Mouse (Mus musculus) layer of hippocampus, postnatal 36 days (tissue): ENCODE data around the gene Col17a1. TPM values are rescaled to one million over a fixed set of nuclear protein-coding genes. Genes with fewer than 3 reads are reported as not detected.
A peak's percentile ranks its signal among the peaks of the same experiment; 100 is the strongest.

Experiments
- DNase-seq, 2 experiments: peaks; one replicate each; pipeline ENCODE4 v3.0.0; 2022
- total RNA-seq, 2 experiments: library from RNA; stranded (reverse); gene quantifications; 2 replicates each; pipeline ENCODE4 v1.2.3; 2021

Gene Col17a1
- under 1 TPM in 1 of 2 experiments, not detected in 1; 0.17 TPM for total RNA-seq

DNA sequence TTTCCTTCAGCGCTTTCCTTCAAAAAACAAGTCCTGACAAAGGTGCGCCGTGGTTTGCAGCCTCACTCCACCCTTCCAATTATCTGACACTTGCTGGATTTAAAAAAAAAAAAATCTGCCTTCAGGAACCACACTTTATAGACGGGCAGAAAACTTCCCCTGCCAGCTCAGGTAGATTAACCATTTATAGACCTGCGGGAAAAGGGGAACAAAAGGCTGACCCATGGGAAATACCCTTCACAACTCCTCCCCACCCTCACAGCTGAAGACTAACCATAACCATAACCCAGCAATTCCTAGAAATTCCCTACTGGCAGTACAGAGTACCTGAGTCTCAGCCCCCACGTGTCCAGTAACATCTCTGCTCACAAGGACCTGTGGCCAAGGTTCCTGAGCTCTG lies at the start of gene Col17a1:
Gene Col17a1 (minus strand): TSS at position 101 of the 400 bp plus-strand sequence.
- no peak for DNase-seq

DNA sequence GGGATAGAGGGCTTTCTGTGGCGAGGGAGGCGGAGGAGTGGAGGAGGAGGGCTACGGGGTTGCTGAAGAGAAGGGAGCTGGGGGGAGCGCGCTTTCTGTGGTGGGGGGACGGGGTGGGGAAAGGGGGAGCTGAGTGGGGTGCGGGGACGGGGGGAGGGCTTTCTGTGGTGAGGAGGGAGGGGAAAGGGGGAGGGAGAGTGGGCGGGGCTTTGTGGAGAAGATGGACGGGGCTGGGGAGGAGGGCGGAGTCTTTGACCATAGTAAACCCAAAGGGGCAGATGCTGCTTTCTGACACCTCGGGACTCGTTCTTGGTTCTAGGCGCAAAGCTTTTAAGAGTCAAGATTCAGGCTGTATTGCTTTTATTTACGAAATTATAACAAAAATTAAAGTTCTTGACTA lies 40.0 kb upstream of the Col17a1 start:
- DNase-seq: peak; percentile 26 to 45

DNA sequence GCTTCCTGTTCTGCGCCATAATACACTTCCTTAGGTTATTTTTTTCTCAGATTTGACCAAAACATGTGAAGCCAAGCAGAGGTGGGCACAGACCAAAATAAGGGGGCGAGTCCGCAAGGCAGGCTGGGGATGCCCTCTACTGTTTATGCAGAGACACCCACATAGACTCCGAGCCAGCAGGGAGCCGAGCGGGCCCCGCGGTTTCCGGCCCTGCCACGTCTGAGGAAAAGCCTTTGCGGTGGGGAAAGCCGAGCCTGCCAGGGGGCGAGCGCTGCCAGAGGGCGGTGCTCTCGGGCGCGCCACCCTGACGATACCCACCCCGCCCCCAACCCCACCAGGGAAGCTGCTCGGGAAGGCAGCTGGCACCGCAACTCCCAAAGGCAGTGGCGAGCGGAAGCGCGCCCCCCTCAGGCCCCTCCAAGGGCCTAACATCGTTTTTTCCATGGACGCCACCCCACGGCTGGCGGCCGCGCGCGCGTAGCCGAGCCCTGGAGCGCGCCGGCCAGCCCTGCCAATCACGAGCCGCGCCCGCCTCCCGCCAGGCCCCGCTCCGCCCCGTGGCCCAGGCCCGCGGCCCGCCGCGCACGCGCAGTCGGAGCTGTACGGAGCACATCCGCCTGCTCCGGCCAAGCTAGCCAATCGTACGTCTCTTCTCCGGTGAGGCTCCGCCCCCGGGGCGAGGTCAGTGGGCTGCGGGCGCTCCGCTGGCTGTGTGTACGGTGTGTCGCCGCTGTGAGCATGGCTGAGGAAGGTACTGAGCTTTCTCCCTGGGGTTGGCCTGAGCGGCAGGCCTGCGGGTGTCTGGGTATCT lies 39.4 kb upstream of the Col17a1 start, which contains the start of gene Sfr1:
Gene Sfr1 (plus strand): TSS at position 612 of the 811 bp plus-strand sequence.
- peak; percentile 99 for DNase-seq

DNA sequence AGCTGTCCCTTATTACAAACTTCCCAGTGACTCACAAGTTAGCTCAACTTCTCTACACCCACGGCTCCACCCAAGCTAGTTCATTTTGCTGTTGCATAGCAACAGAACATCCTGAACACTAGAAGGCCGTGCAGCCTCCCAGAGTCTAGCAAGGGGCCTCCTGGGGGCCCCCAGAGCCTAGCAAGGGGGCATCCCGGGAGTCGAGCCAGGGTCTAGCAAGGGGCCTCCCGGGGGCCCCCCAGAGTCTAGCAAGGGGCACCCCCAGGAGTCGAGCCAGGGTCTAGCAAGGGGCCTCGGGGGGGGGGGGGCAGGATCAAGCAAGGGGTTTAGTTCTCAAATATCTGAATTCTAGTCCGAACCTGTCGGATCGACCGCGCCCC lies 38.8 kb upstream of the Col17a1 start:
- DNase-seq: peak; percentile 57 to 58

DNA sequence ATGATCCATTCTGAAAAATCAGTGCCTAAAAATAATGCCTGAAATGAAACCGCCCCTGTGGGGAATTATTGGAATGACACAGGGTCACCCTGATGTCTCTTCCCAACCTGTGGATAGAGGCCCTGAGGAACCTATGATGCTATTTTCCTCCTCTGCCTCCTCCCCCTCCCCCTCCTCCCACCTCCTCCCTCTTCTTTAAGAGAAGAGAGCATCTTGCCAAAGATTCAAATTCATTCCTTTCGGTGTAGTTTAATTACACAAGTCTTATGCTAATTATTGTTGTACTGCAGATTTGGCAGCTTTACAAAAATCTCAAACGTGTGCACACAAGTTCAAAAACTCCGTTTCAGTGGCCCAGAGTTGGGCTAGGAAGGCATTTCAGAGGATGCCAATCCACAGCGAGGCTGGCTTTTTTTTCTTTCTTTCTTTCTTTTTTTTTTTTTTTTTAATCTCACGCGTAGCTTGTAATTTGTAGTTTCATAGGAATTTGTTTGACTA lies 33.8 kb upstream of the Col17a1 start:
- no peak for DNase-seq

DNA sequence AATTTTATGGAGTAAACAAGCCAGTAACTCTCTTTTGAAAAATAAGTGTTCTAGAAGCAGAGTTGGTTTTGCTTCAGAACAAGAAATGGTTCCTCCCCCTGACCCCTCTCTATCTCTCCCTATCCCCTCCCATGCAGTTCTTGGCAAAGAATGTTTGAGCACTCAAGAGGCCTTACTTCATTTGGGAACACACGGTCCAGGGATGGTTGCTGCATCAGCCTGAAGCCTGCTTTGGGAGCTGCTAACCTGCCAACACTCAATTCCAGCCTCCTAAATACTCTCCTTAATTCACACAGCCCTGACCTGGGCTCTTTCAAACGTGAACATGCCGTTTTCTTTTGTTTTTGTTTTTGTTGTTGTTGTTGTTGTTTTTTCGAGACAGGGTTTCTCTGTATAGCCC lies 33.0 kb upstream of the Col17a1 start:
- no peak for DNase-seq

DNA sequence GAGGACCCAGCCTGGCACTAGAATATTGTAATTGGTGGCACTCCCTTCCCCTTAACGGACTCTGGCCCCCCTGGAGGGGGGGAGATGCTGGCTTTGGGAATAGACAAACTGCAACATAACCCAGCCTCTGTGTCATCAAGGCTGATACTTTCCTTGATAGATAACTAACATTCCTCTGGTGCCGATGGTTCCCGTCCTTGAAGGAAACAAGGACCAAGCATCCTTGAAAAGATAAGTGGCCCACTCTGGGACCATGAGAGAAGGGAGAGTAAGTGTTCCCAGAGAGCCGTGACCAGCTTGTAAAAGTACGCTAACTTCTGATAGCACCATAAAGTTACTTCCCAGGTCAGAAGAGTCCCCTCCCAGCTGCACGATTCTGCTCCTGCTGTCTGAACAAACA lies 30.6 kb upstream of the Col17a1 start:
- no peak for DNase-seq

DNA sequence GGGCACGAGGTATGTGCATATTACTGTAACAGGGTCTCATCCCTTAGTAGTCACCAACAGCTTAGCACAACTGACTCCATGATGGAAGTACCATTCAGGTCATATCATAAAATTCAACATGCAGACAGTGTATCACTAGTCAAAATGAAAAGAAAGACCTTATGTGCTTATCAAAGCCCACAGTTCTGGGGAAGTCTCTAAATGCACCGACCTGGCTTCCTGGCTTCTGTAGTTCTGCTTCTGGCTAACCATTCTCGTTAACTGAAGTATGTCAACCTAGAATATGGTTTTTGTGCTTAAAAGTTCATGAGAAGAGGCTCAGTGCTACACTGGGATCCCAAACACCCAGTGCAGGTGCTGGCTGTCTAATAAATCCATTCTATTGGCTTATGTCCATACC lies 27.3 kb upstream of the Col17a1 start:
- DNase-seq: no peak

DNA sequence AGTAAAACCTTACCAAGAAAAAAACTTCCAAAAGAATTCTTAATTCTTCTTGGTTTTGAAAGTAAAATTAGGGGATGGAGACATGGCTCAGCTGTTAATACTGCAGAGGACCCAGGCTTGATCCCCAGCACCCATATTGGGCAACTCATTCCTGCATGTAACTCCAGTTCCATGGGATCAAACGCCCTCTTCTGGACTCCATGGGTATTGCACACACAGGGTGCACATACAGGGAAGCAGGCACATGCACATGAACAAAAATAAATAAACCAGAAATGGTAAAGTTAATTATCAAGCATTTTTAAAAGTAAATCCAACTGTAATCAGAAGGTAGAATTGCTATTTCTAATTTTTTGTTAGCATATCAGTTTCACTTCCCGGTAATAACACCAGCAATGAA lies 24.2 kb upstream of the Col17a1 start:
- no peak for DNase-seq

DNA sequence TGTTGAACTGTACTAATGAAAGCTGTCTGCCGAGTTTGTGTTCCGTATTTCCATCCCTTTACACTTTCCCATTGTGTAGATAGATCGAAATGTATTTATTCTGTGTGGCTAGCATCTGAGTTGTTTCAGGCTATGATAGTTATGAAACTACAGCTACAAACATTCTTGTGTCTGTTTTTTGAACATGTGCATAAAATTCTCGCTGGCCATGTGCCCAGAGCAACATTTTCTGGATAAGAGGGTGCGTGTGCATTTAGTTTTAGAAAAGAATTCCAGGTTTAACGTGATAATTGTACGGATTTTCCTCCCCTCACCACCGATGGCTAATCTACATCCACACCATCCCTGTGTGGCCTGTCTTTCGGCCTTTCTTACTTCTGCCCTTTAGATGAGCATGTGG lies 21.6 kb upstream of the Col17a1 start:
- DNase-seq: peak; percentile 9 to 19

DNA sequence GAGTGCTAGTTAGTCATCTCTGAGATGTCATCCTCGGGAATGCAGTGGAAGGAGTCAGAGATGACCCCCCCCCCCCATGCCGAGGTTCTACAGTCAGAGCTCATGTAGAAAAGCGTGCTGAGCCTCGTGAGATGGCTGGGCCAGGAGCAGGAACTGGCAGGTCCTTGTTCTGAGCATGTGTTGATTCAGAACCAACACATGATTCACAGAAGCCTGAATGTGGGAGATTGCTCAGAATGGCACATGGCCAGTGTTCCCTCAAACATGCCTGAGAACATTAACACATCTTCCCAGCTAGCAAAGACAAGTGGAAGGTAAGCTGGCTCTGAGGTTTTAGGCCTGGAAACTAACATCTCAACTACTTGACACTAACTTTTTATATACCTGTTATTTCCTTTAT lies 18.5 kb upstream of the Col17a1 start:
- DNase-seq: peak in 1 of 2 experiments; percentile 14

DNA sequence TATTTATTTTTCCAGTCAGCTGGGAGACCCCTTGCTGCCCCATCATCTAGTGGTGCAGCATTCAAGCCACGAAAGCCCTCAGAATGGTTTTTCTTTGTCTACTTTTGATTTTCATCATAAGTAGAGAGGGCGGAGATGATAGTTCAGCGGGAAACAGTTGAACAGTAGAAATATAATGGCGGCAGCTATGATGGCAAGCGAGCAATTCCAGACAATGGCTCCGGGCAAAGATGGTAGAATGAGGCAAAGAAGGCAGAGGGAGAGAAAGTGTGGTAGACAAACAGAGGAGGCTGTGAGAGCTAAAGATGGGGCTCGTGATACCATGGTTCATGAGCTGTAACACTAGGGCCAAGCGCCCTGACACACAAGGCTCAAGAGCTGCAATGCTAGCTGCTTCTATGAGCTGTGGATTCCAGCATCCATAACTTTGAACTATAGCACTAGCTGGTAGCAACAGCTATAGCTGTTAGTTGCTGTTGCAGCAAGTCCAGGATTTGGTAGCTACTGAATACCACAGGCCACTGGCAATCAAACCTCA lies 13.9 kb upstream of the Col17a1 start:
- DNase-seq: no peak

DNA sequence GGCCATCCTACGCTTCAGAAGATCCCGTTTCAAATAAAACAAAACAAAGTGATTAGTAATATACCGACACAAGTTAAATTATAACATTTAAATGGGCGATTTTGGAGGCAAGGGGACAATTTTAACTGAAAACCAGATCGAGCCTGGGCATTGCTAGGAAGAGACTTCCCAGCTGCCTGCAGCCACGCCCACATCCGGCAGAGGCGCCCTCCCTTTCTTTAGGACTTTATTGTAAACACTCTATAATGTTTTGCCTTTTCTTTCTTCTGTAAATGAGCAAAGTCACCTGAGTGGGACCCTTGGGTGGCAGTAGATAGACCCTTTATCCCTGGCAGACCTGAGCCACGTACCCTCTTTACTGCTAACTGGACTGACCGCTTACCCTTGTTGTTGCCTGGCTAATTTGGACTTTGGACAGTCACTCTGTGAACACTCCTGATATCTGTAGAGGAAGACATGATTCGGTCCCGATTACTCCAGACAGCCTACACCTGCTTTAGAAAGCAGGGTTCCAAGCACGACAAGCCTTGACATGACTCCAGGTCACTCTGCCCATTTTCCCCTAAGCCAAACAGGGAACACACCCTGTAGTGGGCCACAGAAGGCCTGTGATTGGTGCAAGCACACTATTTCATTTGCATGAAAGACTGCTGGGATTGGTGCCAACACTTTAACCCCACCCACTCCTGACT lies 13.3 kb upstream of the Col17a1 start:
- no peak for DNase-seq

DNA sequence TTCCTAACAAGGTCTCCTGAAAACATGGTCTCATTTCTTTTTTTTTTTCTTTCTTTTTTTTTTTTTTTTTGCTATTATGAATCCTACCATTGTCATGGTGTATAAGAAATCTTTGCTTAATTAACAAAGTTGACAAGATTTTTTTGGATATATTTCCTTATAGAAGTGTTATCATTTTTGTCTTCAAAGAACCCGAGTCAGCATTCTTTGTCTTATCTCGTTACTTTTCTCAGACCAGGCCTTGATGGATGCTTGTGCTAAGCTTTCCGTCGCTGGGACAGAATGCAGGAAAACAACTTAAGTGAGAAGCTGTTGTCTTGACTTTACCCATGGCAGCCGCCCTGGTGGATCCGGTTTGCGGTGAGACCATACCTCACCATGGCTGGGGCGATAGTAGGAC lies 8.6 kb upstream of the Col17a1 start:
- no peak for DNase-seq

DNA sequence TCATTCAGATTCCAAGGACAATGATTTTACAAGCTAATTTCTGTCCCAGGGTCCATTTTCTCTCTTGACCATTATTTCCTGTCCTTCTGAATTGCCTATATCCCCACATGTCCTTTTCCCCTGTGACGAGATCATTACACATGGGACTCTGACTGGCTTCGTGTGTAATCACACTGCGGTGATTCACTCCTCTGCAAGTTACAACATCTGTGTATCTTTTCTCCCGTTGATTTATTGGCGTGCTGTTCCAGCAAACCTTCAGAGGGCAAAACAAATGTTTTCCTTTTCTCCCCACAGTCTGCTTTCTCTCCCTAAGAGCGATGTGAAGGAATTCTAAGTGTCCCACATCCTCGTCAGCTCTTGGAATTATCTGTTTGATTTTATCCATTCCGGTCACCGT lies 7.8 kb upstream of the Col17a1 start:
- DNase-seq: no peak

DNA sequence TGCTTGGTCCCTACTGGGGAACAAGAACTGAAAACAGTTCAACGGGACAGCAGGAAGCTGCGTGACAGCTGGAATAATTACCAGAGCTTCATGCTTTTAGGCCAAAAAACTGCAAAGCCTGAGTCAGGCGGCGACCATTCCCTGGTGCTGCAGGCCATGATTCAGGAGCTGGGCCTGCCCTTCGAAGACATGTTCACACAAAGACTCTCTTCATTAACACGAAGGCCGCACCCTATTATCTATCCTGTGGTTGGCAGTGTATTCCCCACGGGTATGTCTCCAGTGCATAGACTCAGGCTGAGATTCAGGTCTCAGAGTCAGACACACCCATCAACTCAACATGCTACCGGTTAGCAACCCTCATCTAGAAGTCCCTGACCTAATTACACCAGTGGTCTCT lies 6.4 kb upstream of the Col17a1 start:
- no peak for DNase-seq

DNA sequence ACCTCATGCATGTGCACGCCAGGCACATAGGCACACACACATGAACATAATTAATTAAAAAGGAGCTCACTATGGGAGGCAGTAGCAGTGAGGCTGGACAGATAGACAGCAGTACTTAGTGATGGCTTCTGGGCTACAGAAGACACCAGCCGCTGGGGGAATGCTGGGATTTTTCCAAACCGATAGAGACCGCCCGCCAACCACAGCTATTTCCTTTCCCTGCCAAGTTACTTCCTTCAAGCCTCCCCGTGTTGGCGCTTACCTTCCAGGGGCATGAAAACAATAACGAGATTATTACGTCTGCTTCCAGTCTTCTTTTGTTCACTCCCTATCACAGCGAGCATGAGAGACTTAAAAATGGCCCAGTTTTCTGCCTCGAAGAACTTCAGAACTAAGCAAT lies 5.2 kb upstream of the Col17a1 start:
- no peak for DNase-seq

DNA sequence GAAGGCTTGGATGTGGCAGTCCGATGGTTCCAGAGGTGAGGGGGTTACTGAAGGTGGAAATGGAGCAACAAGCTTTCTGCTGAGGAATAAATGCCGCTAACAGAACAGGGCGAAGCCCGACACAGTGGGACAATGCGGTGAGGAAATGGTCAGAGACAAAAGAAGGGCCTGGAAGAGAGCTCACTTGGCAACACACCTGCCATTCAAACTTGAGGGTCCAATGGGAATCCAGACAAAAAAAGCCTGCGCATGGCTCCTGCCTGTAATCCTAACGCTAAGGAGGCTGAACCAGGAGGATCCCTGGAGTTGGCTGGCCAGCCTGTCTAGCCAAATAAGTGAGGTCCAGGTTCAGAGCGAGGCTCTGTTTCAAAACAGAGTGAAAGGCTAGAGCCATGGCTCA lies 4.5 kb upstream of the Col17a1 start:
- DNase-seq: no peak

DNA sequence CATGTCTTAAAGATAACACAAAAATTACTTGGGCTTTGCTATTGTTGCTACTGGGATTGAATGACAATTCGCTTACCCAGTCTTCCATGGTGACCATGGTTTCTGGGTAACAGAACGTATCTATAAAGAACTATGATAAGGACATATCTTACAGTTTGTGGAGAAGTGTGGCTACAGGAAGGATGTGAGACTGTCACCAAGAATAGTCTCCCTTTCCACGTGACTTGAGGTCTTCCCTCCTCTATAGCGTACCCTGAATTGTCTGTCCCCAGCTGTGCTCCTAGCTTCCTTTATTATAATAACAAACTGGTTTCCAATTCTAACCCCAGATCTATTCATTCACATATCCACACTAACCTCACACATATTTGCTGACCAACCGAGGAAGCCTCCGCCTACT lies 3.8 kb upstream of the Col17a1 start:
- no peak for DNase-seq

DNA sequence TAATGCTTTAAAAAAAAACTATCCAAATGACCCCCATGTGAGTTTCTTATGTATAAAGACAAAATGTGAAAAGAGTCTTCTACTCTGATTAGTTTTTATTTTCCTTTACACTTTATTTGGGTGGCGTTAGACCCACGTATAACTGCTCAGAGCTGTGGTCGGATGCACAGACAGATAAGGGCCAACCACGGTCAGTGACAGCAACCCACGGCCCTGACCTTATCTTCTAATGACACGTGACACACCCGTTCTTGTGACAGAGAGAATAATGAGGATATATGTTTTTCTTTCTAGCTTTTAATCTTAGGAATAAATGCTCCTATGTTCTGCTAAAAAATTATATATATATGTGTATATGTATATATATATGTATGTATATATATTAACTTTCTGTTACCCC lies 2.3 kb downstream of the Col17a1 start:
- DNase-seq: no peak

DNA sequence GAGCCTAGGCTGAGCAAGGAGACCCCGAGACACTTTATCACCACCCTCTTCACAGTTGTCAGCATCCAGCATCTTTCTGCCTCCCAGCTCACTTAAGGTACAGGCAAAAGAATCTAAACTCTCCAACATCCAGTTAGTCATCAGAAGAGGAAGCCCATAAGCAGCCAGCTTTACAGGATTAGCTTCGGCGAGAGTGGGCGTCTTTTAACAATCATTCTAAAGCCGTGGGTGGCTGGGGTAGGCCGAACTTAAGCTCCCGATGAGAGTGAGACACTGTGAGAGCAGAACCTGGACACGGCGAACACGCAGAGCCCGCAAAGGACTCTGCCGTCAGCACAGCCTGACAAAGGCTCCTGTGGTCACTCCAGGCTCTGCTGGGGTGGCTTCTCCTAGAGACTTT lies 13.2 kb downstream of the Col17a1 start:
- DNase-seq: peak in 1 of 2 experiments; percentile 30

DNA sequence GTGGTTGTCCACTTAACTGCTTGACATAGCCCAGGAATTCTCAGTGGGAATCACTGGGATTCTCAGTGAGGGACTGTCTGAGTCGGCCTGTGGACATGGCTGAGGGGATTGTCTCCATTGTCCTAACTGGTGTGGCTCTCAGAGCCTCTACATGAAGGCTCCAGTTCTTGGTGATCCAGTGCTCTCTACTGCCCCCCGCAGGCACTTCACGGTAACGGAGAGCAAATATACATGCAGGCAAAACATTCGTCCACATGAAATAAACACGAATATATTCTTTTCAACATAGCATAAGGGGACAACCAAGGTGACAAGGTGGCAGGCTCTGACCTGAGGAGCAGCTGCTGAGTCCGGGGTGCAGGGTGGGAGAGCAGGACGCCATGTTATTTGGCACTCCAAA lies 17.5 kb downstream of the Col17a1 start:
- DNase-seq: no peak

DNA sequence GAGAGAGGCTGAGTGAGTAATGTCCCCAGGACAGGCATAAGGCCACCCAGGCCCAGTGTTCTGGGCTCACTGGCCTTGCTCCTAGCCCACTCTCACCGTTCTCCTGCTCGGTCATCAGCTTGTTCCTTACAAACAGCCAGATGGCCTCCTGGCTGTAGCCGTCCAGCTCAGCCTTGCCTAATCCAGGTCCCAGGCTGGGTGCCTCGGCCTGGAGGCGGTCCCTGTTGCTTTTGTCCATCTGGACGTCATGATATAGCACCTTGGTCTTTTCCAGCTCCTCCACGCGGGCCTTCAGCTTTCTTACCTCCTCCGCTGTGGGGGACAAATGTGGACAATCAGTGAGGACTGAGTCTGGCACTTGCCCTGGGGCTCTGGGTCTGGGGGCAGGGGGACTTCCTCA lies 23.5 kb downstream of the Col17a1 start:
- no peak for DNase-seq

DNA sequence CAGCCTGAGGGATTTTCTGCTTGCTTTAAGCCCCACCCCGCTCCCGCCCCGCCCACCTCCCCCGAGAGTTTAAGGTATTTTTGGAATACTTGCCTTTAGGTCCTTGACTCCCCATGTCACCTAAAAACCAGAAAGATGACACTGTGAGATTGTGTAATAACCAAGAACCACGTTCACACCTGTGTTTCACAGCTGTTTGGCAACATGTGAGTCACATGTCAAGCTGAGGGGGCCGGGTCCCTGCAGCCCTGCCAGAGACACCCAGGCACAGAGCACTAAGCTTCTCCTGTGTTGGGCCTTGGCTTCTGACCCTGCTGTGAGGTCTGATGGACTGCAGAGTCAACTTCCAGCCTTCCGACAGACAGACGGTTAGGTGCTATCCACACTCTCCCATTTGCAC lies 24.3 kb downstream of the Col17a1 start:
- no peak for DNase-seq
